Mouse (Mus musculus) liver, adult (tissue): Measurements from ENCODE around the gene Gzmn.
"Not testable (repeated sequence)": the region's sequence is repeated elsewhere in the genome, so short reads cannot be mapped to it uniquely, and the experiment has no call there.

Experiments
- GATA4 ChIP-seq: IDR thresholded peaks from 2 replicates; pipeline ENCODE4 v1.6.1; 2014; ENCODE audit warnings: mild to moderate bottlenecking, low read length; ENCODE audit not compliant: insufficient replicate concordance

Gene Gzmn

GRCm38 (mm10) chr14:56174499-56174898, at the start of gene Gzmn:
Gzmn (minus strand) TSS chr14:56174599.
- TF ChIP-seq GATA4: no peak

GRCm38 (mm10) chr14:56211317-56211716, 36.9 kb upstream of the Gzmn start, which contains the start of gene Gzmf:
Gzmf (minus strand) TSS chr14:56211417.
- TF ChIP-seq GATA4: no peak

- TF ChIP-seq GATA4: no peak
Measured at GRCm38 (mm10) chr14:56205613-56206012, 31.2 kb upstream of the Gzmn start.

GRCm38 (mm10) chr14:56203975-56204374, 29.6 kb upstream of the Gzmn start:
- TF ChIP-seq GATA4: no peak

GRCm38 (mm10) chr14:56186946-56187345, 12.5 kb upstream of the Gzmn start:
- TF ChIP-seq GATA4: no peak

GRCm38 (mm10) chr14:56186521-56186920, 12.1 kb upstream of the Gzmn start:
- TF ChIP-seq GATA4: no peak

GRCm38 (mm10) chr14:56173396-56173795, 1.0 kb downstream of the Gzmn start:
- no peak for TF ChIP-seq GATA4

GRCm38 (mm10) chr14:56172744-56173143, 1.7 kb downstream of the Gzmn start:
- no peak for TF ChIP-seq GATA4

GRCm38 (mm10) chr14:56168009-56168408, 6.4 kb downstream of the Gzmn start:
- TF ChIP-seq GATA4: no peak

- TF ChIP-seq GATA4: no peak
Measured at GRCm38 (mm10) chr14:56162109-56162508, 12.3 kb downstream of the Gzmn start.

- not testable (repeated sequence) for TF ChIP-seq GATA4
Measured at GRCm38 (mm10) chr14:56159479-56159878, 14.9 kb downstream of the Gzmn start, which contains the start of gene Gzmg. Gzmg (minus strand) TSS chr14:56159579.

GRCm38 (mm10) chr14:56155340-56155739, 19.1 kb downstream of the Gzmn start:
- TF ChIP-seq GATA4: no peak

GRCm38 (mm10) chr14:56132508-56132907, 41.9 kb downstream of the Gzmn start, which contains the start of gene Gzmd:
Gzmd (minus strand) TSS chr14:56132608.
- TF ChIP-seq GATA4: not testable (repeated sequence)

GRCm38 (mm10) chr14:56128341-56128740, 46.1 kb downstream of the Gzmn start:
- TF ChIP-seq GATA4: no peak

GRCm38 (mm10) chr14:56123516-56123915, 50.9 kb downstream of the Gzmn start:
- TF ChIP-seq GATA4: no peak

- no peak for TF ChIP-seq GATA4
Measured at GRCm38 (mm10) chr14:56120525-56120924, 53.9 kb downstream of the Gzmn start, which contains the start of gene Gzme. Gzme (minus strand) TSS chr14:56120625.
